Mouse (Mus musculus) E14TG2a.4 (cell line): ENCODE data around the gene Rps27a.

Experiments
- H3K27me3 ChIP-seq: 2 replicates; pipeline ENCODE4 v1.6.1; 2014; ENCODE audit warnings: low read length, control low read depth; ENCODE audit not compliant: insufficient read depth
- H3K36me3 ChIP-seq: 2 replicates; pipeline ENCODE4 v1.6.1; 2014; ENCODE audit warnings: low read length, control low read depth; ENCODE audit not compliant: insufficient read depth
- H3K4me1 ChIP-seq: replicated peaks from 2 replicates; pipeline ENCODE4 v1.6.1; 2014; ENCODE audit warnings: low read depth, low read length, control low read depth
- H3K4me3 ChIP-seq: replicated peaks from 2 replicates; pipeline ENCODE4 v1.5.1; 2014; ENCODE audit warnings: mild to moderate bottlenecking, low read length
- H3K9me3 ChIP-seq: 2 replicates; pipeline ENCODE4 v1.6.1; 2014; ENCODE audit warnings: low read length, control low read depth
- CTCF ChIP-seq: conservative IDR thresholded peaks from 2 replicates; pipeline ENCODE4 v1.5.1; 2014; ENCODE audit warnings: low read length
- NANOG ChIP-seq: IDR thresholded peaks from 2 replicates; pipeline ENCODE4 v1.6.1; 2014; ENCODE audit warnings: borderline replicate concordance, low read length, mixed read lengths
- POU5F1 ChIP-seq: IDR thresholded peaks from 2 replicates; pipeline ENCODE4 v1.6.1; 2014; ENCODE audit warnings: low read length, borderline replicate concordance

Gene Rps27a

DNA sequence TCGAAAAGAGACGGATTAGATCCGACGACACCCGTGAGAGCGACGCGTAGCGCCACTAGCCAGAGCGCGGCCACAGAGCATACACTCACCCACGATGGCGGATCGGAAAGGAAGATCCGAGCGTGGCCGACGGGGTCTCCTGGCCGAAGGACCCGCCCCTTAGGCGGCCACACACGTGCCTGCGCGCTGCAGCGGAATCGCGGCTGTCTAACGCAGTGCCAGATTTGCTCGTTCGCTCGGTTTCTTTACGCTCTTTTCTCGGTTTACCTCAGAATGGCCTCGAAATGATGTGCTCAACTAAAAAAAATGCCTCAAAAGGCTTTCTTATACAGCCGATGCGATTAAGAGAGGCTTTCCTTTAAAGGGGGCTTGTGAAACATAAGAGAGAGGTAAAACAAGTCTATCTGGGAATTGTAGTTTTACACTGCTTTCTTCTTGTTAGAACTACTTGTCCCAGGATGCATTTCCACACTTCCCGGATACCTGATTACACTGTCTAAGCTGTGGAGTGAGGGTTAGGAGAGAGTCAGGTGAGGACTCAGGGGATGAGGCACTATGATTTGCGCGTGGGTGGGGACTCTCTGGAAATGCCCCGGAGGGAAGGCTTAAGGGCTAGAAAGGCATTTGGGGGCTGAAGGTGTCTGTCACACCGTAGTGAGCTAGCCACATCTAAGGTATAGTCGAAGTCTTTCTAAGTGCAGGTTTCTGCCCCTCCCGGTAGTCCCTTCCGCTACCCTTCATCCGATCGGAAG is at the start of gene Rps27a, which contains the start of gene Clhc1:
TSS of gene Rps27a (minus strand) at position 358 of the 752 bp plus-strand sequence.
TSS of gene Clhc1 (plus strand) at position 199 of the 752 bp plus-strand sequence.
- no peaks in the 10 kb centered on the region for H3K27me3 ChIP-seq
- no peaks in the 10 kb centered on the region for H3K9me3 ChIP-seq
- TF ChIP-seq POU5F1 (no peak), CTCF (no peak), NANOG (no peak)
- H3K4me3 ChIP-seq, result peak within 1 kb of the TSS; percentile 98
- peaks cover 27% of the 10 kb centered on the region for H3K4me1 ChIP-seq
- H3K36me3 ChIP-seq, result peaks cover 44% of the 10 kb centered on the region

DNA sequence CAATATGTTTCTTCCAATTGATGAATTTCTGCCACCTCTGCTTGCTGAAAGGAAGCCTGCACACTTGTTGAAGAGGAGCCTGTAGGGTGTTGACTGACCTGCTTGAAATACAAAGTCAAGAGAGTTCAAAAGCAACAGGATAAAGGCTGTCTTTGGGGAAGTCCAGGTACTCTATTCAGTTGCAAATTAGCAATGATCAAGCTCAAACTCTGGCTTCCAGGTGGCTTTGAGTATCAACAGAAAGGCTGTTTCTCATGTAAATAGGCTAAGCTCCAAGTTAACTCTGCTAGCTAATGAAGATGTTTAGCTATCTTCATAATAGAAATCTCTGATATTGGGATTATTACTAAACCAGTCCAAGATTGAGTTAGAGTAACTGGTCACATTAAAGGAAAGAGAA is 49.2 kb upstream of the Rps27a start:
- peaks cover 18% of the 10 kb centered on the region for H3K9me3 ChIP-seq
- no peaks in the 10 kb centered on the region for H3K36me3 ChIP-seq
- H3K4me1 ChIP-seq, result peaks cover 42% of the 10 kb centered on the region
- TF ChIP-seq CTCF (no peak), POU5F1 (peak; percentile 87), NANOG (peak; percentile 97)
- H3K27me3 ChIP-seq, result no peaks in the 10 kb centered on the region
- no peak overlapping the region for H3K4me3 ChIP-seq

DNA sequence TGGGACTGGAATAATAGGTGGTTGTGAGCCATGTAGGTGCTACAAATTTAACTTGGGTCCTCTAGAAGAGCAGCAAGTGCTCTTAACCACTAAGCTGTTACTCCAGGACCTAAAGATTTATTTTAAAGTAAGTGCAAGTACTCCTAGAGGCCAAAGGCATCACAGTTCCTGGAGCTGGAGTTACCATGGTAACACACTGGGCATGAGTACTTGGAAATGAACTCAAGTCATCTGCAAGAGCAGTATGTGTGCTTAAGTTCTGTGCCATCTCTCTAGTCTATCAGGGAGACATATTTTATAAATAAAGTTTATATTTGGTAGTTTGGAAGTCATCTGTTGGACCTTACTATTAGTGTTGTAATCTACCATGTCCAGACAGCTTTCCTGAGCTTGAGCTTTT is 47.3 kb upstream of the Rps27a start:
- no peaks in the 10 kb centered on the region for H3K36me3 ChIP-seq
- H3K27me3 ChIP-seq, result no peaks in the 10 kb centered on the region
- peaks cover 42% of the 10 kb centered on the region for H3K4me1 ChIP-seq
- H3K9me3 ChIP-seq, result peaks cover 18% of the 10 kb centered on the region
- TF ChIP-seq NANOG, result no peak
- TF ChIP-seq POU5F1, result no peak
- no peak for TF ChIP-seq CTCF
- H3K4me3 ChIP-seq, result no peak overlapping the region

DNA sequence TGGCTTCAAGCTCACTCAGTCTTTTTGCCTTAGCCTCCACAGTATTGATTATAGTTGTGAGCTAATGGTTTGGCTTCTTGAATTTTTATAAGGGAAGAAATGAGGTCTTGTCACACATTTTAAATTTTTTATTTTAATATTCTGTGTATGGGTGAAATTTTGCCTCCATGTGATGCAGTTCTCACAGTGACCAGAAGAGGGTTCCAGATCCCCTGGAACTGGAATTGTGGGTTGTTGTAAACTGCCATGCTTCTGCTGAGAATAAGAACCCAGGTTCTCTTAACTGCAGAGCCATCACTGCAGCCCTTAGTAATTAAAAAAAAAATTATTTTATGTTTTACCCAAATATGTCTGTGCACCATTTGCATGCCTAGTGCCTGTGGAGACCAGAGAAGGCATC is 31.7 kb upstream of the Rps27a start:
- Histone ChIP-seq H3K4me1 (no peaks in the 10 kb centered on the region), H3K4me3 (no peak overlapping the region), H3K36me3 (no peaks in the 10 kb centered on the region; the same call in 1 of the 2 replicates), H3K27me3 (no peaks in the 10 kb centered on the region), H3K9me3 (peaks cover 21% of the 10 kb centered on the region)
- TF ChIP-seq CTCF (peak; percentile 57), NANOG (no peak), POU5F1 (no peak)

DNA sequence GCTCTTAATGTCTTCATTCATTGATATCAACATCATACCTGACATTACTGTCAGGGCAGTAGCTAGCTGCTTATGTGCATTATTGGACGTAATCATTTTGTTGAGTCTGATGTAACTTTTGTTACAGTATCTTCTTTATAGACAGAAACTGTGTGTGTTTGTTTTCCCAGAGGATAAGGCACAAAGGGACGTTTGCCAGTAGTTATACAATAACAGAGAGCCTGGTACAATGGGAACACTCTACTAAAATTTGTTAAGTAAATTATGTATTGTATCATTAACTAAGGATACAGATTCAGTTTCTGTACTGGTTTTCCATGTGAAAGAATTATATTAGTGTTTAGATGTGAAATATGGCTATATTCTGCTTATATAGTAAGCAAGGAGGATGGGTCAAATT is 24.7 kb upstream of the Rps27a start:
- H3K4me3 ChIP-seq, result no peak overlapping the region
- no peak for TF ChIP-seq CTCF
- TF ChIP-seq POU5F1, result no peak
- TF ChIP-seq NANOG, result no peak
- H3K9me3 ChIP-seq, result peaks cover 13% of the 10 kb centered on the region
- no peaks in the 10 kb centered on the region for H3K36me3 ChIP-seq
- H3K4me1 ChIP-seq, result no peaks in the 10 kb centered on the region
- no peaks in the 10 kb centered on the region for H3K27me3 ChIP-seq

DNA sequence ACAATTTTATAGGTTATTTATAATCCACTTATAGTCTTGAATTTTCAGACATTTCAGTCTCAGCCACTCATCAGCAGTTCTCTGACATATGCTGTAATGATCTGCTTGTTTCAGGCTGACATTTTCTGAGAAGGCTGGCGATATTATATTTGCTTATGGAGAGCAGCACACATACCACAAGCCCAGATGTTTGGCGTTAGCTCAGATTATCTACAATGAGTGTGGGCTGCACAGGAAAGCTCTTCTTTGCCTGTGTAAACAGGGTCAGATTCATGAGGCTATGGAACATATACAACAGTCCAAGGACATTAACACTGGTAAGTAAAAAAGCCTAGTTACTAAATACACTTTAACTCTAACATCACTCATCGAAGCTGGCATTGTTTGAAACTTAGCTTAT is 23.6 kb upstream of the Rps27a start:
- H3K9me3 ChIP-seq, result peaks cover 13% of the 10 kb centered on the region
- H3K4me3 ChIP-seq, result no peak overlapping the region
- no peaks in the 10 kb centered on the region for H3K27me3 ChIP-seq
- no peaks in the 10 kb centered on the region for H3K4me1 ChIP-seq
- H3K36me3 ChIP-seq, result no peaks in the 10 kb centered on the region
- no peak for TF ChIP-seq NANOG
- TF ChIP-seq POU5F1, result no peak
- no peak for TF ChIP-seq CTCF

DNA sequence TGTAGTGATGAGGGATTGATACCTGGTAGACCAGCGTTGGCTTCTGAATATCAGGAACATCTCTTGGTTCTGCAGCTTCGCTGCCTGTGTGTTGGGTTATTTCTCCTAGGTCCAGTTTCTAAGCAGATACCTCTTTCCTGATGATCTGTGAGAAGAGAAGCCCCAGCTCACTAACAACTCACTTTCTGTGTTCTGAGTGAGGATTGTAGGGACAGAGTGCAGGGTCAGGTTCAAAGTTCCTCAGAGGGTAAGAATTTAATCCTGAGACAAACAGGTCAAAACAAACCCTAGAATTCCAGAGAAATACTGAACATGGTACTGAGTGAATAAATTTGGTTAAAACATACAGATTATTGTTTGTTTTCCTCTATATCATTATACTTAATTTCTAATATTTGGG is 15.5 kb upstream of the Rps27a start:
- H3K36me3 ChIP-seq, result no peaks in the 10 kb centered on the region
- no peak for TF ChIP-seq POU5F1
- no peak for TF ChIP-seq NANOG
- no peak for TF ChIP-seq CTCF
- no peaks in the 10 kb centered on the region for H3K4me1 ChIP-seq

DNA sequence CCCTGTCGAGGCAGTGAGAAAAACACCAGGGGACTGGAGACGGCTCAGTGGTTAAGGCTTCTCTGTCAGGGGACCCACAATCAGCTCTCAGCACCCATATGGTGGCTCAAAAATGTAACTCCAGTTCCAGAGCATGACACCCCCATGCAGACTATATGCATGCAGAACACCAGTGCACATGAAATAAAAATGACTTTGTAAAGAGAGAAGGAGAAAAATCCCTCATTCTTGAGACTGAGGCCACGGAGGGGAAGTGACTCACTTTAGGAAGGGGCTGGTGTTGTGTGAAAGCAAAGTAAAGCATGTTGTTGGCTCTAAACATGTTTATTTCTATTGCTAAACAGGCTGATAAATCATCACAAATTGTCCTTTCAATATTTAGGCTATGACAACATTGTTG is 13.1 kb upstream of the Rps27a start:
- Histone ChIP-seq H3K9me3 (no peaks in the 10 kb centered on the region), H3K36me3 (no peaks in the 10 kb centered on the region), H3K27me3 (no peaks in the 10 kb centered on the region), H3K4me3 (no peak overlapping the region), H3K4me1 (no peaks in the 10 kb centered on the region)
- TF ChIP-seq NANOG (no peak), POU5F1 (no peak), CTCF (no peak)

More for the DNA sequence above, 15.5 kb upstream of the Rps27a start:
- Histone ChIP-seq H3K9me3 (peaks cover under 1% of the 10 kb centered on the region; the same call in 1 of the 2 replicates), H3K4me3 (no peak overlapping the region), H3K27me3 (no peaks in the 10 kb centered on the region)

DNA sequence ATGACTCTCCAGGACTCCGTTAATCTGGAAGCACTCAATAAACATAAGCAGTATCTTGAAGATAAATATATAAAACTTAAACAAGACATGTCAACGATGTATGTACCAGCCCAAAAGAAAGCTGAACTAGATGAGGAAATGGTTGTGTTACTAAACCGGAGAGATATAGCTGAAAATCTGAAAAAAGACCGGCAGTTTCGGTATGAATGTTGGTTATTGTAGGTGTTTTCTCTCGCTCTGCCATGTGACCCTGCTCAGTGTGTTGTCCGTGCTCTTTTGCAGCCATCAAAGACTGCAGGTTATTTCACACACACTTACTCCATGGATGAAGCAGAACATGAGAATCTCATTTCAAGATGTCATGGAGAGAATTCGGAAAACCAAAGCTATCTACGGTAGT is 12.5 kb upstream of the Rps27a start:
- Histone ChIP-seq H3K4me1 (no peaks in the 10 kb centered on the region), H3K36me3 (no peaks in the 10 kb centered on the region), H3K27me3 (no peaks in the 10 kb centered on the region), H3K4me3 (no peak overlapping the region), H3K9me3 (no peaks in the 10 kb centered on the region)
- TF ChIP-seq NANOG (no peak), POU5F1 (no peak), CTCF (no peak)
